Mouse (Mus musculus): ENCODE measurements around the gene Anln. TPM values are rescaled to one million over a fixed set of nuclear protein-coding genes. Genes with fewer than 3 reads are reported as not detected.

Gene Anln
- polyA plus RNA-seq, 1 experiment = 26.1 TPM

DNA sequence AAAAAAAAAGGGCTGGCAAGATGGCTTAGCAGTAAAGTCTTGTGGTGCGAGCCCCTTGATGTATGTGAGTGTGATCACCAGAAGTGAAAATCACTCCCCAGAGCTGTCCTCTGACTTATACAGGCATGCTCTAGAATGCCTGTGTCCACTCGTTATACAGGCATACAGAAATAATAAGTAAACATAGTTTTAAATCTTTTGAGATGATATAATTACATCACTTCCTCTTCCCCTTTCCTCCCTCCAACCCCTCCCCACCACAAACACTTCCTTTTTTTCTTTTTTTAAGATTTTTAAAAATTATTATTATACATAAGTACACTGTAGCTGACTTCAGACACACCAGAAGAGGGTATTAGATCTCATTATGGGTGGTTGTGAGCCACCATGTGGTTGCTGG lies 5.7 kb upstream of the Anln start:
- no peak overlapping the region for H3K27ac ChIP-seq (ENCODE audit: control insufficient read depth, insufficient read depth, low read depth, low read length, poor library complexity)
- TF ChIP-seq POLR2A (IDR thresholded peaks at IDR 0.05; ENCODE audit: borderline replicate concordance, control insufficient read depth, low read depth, low read length) (no peak), CTCF (IDR thresholded peaks at IDR 0.05; ENCODE audit: control insufficient read depth, insufficient read depth, low read length) (no peak)
- WGBS = 35% methylated on average over 2 of the region's 2 CpGs
- H3K4me3 ChIP-seq (replicated peaks; ENCODE audit: control insufficient read depth, low read depth, low read length) = no peak overlapping the region
- H3K4me1 ChIP-seq (ENCODE audit: control insufficient read depth, insufficient read depth, low read length) = peaks cover 3% of the 10 kb centered on the region; the same call in 1 of the 2 replicates

DNA sequence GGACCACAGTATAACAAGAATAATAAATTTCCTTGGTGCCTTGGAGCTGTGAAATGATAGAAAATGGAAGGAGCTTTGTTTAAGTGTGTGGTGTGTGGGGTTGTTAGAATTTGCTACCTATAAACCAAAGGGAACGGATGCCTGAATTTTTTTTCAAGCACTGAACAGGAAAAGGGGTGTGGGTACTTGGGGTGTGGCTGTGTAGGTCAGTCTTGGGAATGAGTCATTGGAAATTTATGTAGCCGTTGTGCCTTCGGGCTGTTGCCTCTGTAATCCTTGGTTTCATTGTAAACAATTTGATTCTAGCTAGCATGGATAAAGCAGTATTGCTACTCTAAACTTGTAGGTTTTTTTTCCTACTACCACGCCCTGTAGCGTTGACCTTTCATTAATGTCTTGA lies 1.4 kb upstream of the Anln start:
- H3K4me3 ChIP-seq (replicated peaks; ENCODE audit: control insufficient read depth, low read depth, low read length) = no peak overlapping the region
- 72% methylated on average over 5 of the region's 5 CpGs for WGBS
- no peak overlapping the region for H3K27ac ChIP-seq (ENCODE audit: control insufficient read depth, insufficient read depth, low read depth, low read length, poor library complexity)
- H3K4me1 ChIP-seq (ENCODE audit: control insufficient read depth, insufficient read depth, low read length) = peaks cover 3% of the 10 kb centered on the region; the same call in 1 of the 2 replicates
- TF ChIP-seq POLR2A (IDR thresholded peaks at IDR 0.05; ENCODE audit: borderline replicate concordance, control insufficient read depth, low read depth, low read length) = no peak
- TF ChIP-seq CTCF (IDR thresholded peaks at IDR 0.05; ENCODE audit: control insufficient read depth, insufficient read depth, low read length) = no peak

DNA sequence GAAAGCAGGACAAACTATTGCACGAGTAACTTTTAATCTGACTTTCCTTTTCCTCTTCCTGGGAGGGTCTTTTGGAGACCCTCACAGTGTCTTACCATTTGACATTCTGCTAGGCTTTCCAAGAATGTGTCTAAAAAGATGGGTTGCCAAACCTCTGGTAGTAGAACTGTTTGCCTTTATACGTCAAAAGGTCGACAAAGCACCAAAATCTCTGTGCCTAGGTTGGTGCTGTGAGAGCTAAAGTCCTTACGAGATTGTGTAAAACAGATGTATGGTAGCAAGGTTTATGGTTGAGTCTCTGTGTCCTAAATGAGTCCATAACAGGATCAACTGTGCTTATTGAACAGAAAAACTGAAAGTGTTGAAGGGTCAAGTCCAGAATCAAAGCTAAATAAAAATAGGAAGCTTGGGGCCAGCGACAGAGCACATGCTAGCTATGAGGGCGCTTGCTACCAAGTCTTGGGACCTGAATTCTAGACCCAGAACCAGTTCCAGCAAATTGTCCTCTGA lies 803 bp upstream of the Anln start:
- TF ChIP-seq POLR2A (IDR thresholded peaks at IDR 0.05; ENCODE audit: borderline replicate concordance, control insufficient read depth, low read depth, low read length) (no peak), CTCF (IDR thresholded peaks at IDR 0.05; ENCODE audit: control insufficient read depth, insufficient read depth, low read length) (no peak)
- H3K4me1 ChIP-seq (ENCODE audit: control insufficient read depth, insufficient read depth, low read length) = peaks cover 3% of the 10 kb centered on the region; the same call in 1 of the 2 replicates
- no peak overlapping the region for H3K27ac ChIP-seq (ENCODE audit: control insufficient read depth, insufficient read depth, low read depth, low read length, poor library complexity)
- no peak overlapping the region for H3K4me3 ChIP-seq (replicated peaks; ENCODE audit: control insufficient read depth, low read depth, low read length)
- 46% methylated on average over 6 of the region's 6 CpGs for WGBS

GRCm38 (mm10) chr9:22388401-22388980 lies 497 bp downstream of the Anln start:
- WGBS = under 1% methylated on average over 41 of the region's 41 CpGs
- TF ChIP-seq CTCF (IDR thresholded peaks at IDR 0.05; ENCODE audit: control insufficient read depth, insufficient read depth, low read length) (no peak), POLR2A (IDR thresholded peaks at IDR 0.05; ENCODE audit: borderline replicate concordance, control insufficient read depth, low read depth, low read length) (peak; percentile 47)
- Histone ChIP-seq H3K27ac (ENCODE audit: control insufficient read depth, insufficient read depth, low read depth, low read length, poor library complexity) (peak overlapping the region; percentile 90), H3K4me3 (replicated peaks; ENCODE audit: control insufficient read depth, low read depth, low read length) (peak overlapping the region; percentile 99), H3K4me1 (ENCODE audit: control insufficient read depth, insufficient read depth, low read length) (no peaks in the 10 kb centered on the region; the same call in 1 of the 2 replicates)

DNA sequence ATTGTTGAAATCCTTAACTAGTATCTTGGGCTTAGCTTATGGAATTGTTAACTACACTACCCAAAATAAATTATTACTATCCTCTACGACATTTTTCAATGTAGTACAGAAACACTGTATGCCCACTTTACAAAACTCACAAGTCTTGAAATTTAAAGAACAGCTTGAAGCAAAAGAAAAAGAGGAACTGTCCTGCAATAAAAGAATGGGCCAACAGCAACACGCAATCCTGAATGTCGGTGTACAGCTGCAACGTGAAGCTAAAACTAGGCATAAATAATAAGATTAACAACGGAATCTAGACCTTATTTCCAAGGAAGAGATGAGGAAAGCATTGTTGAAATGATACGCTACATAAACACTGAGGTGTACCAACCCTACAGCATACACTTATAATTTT lies 1.1 kb downstream of the Anln start:
- 1% methylated on average over 6 of the region's 6 CpGs for WGBS
- peak overlapping the region; percentile 99 for H3K4me3 ChIP-seq (replicated peaks; ENCODE audit: control insufficient read depth, low read depth, low read length)

GRCm38 (mm10) chr9:22385890-22386289 lies 3.1 kb downstream of the Anln start:
- Histone ChIP-seq H3K4me3 (replicated peaks; ENCODE audit: control insufficient read depth, low read depth, low read length) (no peak overlapping the region), H3K4me1 (ENCODE audit: control insufficient read depth, insufficient read depth, low read length) (no peaks in the 10 kb centered on the region; the same call in 1 of the 2 replicates), H3K27ac (ENCODE audit: control insufficient read depth, insufficient read depth, low read depth, low read length, poor library complexity) (no peak overlapping the region)
- TF ChIP-seq CTCF (IDR thresholded peaks at IDR 0.05; ENCODE audit: control insufficient read depth, insufficient read depth, low read length) (no peak), POLR2A (IDR thresholded peaks at IDR 0.05; ENCODE audit: borderline replicate concordance, control insufficient read depth, low read depth, low read length) (no peak)
- WGBS = 60% methylated on average over 2 of the region's 2 CpGs

More for the DNA sequence above, 1.1 kb downstream of the Anln start:
- Histone ChIP-seq H3K27ac (ENCODE audit: control insufficient read depth, insufficient read depth, low read depth, low read length, poor library complexity) (no peak overlapping the region), H3K4me1 (ENCODE audit: control insufficient read depth, insufficient read depth, low read length) (no peaks in the 10 kb centered on the region; the same call in 1 of the 2 replicates)
- no peak for TF ChIP-seq CTCF (IDR thresholded peaks at IDR 0.05; ENCODE audit: control insufficient read depth, insufficient read depth, low read length)
- no peak for TF ChIP-seq POLR2A (IDR thresholded peaks at IDR 0.05; ENCODE audit: borderline replicate concordance, control insufficient read depth, low read depth, low read length)

- Histone ChIP-seq H3K4me1 (ENCODE audit: control insufficient read depth, insufficient read depth, low read length) (no peaks in the 10 kb centered on the region), H3K4me3 (replicated peaks; ENCODE audit: control insufficient read depth, low read depth, low read length) (no peak overlapping the region), H3K27ac (ENCODE audit: control insufficient read depth, insufficient read depth, low read depth, low read length, poor library complexity) (no peak overlapping the region)
- TF ChIP-seq CTCF (IDR thresholded peaks at IDR 0.05; ENCODE audit: control insufficient read depth, insufficient read depth, low read length) = no peak
- TF ChIP-seq POLR2A (IDR thresholded peaks at IDR 0.05; ENCODE audit: borderline replicate concordance, control insufficient read depth, low read depth, low read length) = no peak
- 90% methylated on average over 5 of the region's 5 CpGs for WGBS
Observed at GRCm38 (mm10) chr9:22376086-22376485, 12.9 kb downstream of the Anln start.

GRCm38 (mm10) chr9:22372760-22373159 lies 16.2 kb downstream of the Anln start:
- 95% methylated on average over 4 of the region's 4 CpGs for WGBS
- H3K27ac ChIP-seq (ENCODE audit: control insufficient read depth, insufficient read depth, low read depth, low read length, poor library complexity) = no peak overlapping the region
- peaks cover 4% of the 10 kb centered on the region; the same call in 1 of the 2 replicates for H3K4me1 ChIP-seq (ENCODE audit: control insufficient read depth, insufficient read depth, low read length)

More at GRCm38 (mm10) chr9:22372760-22373159, 16.2 kb downstream of the Anln start:
- TF ChIP-seq CTCF (IDR thresholded peaks at IDR 0.05; ENCODE audit: control insufficient read depth, insufficient read depth, low read length) (0 out of 2 replicates have a peak, but pooled peaks have one; percentile 20), POLR2A (IDR thresholded peaks at IDR 0.05; ENCODE audit: borderline replicate concordance, control insufficient read depth, low read depth, low read length) (no peak)
- H3K4me3 ChIP-seq (replicated peaks; ENCODE audit: control insufficient read depth, low read depth, low read length) = no peak overlapping the region

All from bone marrow, adult 2 months (tissue).